Mouse (Mus musculus) stomach, embryonic 14.5 days (tissue): ENCODE measurements around the gene Hexim2. TPM values are rescaled to one million over a fixed set of nuclear protein-coding genes. Genes with fewer than 3 reads are reported as not detected.
A peak's percentile ranks its signal among the peaks of the same experiment; 100 is the strongest.

Experiments used
- ATAC-seq: fragments of 200-750 bp; cut with Nextera tagmentation; 2 replicates; pipeline ENCODE4 v1.8.0; 2017; ENCODE audit warnings: low read depth, moderate TSS enrichment; ENCODE audit not compliant: insufficient number of reproducible peaks, insufficient read depth, low FRiP score
- H3K27ac ChIP-seq: fragments of 300-500 bp; sonication (generic); 2 replicates; pipeline ENCODE4 v1.5.1; 2014; ENCODE audit warnings: mild to moderate bottlenecking, low read length, moderate library complexity, mixed read lengths
- H3K27me3 ChIP-seq: fragments of 300-500 bp; sonication (generic); 2 replicates; pipeline ENCODE4 v1.6.1; 2014; ENCODE audit warnings: low read length, control low read depth, mixed read lengths; ENCODE audit not compliant: control insufficient read depth, insufficient read depth
- H3K36me3 ChIP-seq: fragments of 300-500 bp; sonication (generic); 2 replicates; pipeline ENCODE4 v1.6.1; 2014; ENCODE audit warnings: mild to moderate bottlenecking, control low read depth, low read length, moderate library complexity, mixed read lengths; ENCODE audit not compliant: control insufficient read depth, insufficient read depth
- H3K4me1 ChIP-seq: fragments of 300-500 bp; sonication (generic); 2 replicates; pipeline ENCODE4 v1.6.1; 2014; ENCODE audit warnings: low read length, control low read depth, mixed read lengths; ENCODE audit not compliant: control insufficient read depth, insufficient read depth
- H3K4me2 ChIP-seq: fragments of 300-500 bp; sonication (generic); replicated peaks from 2 replicates; pipeline ENCODE4 v1.6.1; 2014; ENCODE audit warnings: low read depth, low read length, control low read depth
- H3K4me3 ChIP-seq: fragments of 300-500 bp; sonication (generic); 2 replicates; pipeline ENCODE4 v1.5.1; 2014; ENCODE audit warnings: low read depth, low read length, control low read depth
- H3K9ac ChIP-seq: fragments of 300-500 bp; sonication (generic); replicated peaks from 2 replicates; pipeline ENCODE4 v1.6.1; 2014; ENCODE audit warnings: low read depth, mild to moderate bottlenecking, control low read depth, low read length, moderate library complexity, mixed read lengths
- H3K9me3 ChIP-seq: fragments of 300-500 bp; sonication (generic); 2 replicates; pipeline ENCODE4 v1.6.1; 2016; ENCODE audit warnings: low read depth, low read length, control low read depth; ENCODE audit not compliant: control insufficient read depth
- WGBS: fragments of 180-500 bp; shearing (Covaris S2); extraction: QIAGEN DNeasy Blood & Tissue Kit; methylation state at CpG from one replicate; pipeline ENCODE4 v1.1.7; 2014; 5-methylcytosine and 5-hydroxymethylcytosine counted together
- polyA plus RNA-seq: library from polyadenylated mRNA; unstranded; fragments of >200 nt; fragmentation: Nextera tagmentation; extraction: Ambion mirVana; gene quantifications from 2 replicates; pipeline ENCODE4 v1.2.1, GENCODE M21; 2014

Gene Hexim2
- polyA plus RNA-seq, 1 experiment from 2014 or later = 7.3 TPM

DNA sequence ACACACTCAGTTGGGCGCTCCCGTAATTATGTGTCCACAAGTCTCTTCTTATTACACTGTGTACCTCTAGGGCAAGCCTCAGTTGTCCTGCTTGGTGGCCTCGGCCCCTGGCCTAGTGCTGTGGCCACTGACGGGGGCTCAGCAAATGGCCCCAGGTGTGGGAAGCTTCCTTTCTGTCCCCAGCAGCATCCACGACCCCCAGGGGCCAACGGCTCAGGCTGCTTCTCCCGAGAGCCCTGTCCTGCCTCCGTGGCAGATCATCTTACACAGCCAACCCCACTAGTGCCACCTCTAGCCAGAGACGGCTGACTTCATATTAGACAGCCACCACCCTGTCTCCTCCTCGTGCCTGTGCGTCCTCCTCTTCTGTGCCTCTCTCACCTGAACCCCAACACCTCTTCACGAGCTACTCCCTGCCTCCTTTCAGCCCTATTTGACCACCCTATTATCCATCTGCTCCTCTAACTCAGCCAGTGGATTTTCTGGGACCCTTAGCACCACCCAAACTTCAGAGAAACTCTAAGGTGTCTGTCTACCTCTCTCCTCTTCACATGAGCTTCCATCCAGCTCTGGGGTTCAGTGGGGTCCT, 32.8 kb upstream of the Hexim2 start:
- 61% methylated on average over 12 of the region's 12 CpGs for WGBS
- no peak for ATAC-seq
- H3K4me3 ChIP-seq = no peak overlapping the region
- H3K4me1 ChIP-seq = peaks cover 11% of the 10 kb centered on the region
- H3K27me3 ChIP-seq = peaks cover 5% of the 10 kb centered on the region; the same call in 1 of the 2 replicates
- no peak overlapping the region for H3K27ac ChIP-seq
- H3K9me3 ChIP-seq = no peaks in the 10 kb centered on the region
- H3K4me2 ChIP-seq = no peak overlapping the region
- no peak overlapping the region for H3K9ac ChIP-seq
- H3K36me3 ChIP-seq = no peaks in the 10 kb centered on the region

GRCm38 (mm10) chr11:103100361-103100760, 31.9 kb upstream of the Hexim2 start:
- H3K27ac ChIP-seq = no peak overlapping the region
- no peak overlapping the region for H3K4me2 ChIP-seq
- H3K9me3 ChIP-seq = no peaks in the 10 kb centered on the region
- H3K9ac ChIP-seq = no peak overlapping the region
- ATAC-seq = no peak
- no peak overlapping the region for H3K4me3 ChIP-seq
- H3K4me1 ChIP-seq = peaks cover 11% of the 10 kb centered on the region
- no peaks in the 10 kb centered on the region for H3K36me3 ChIP-seq
- peaks cover 5% of the 10 kb centered on the region; the same call in 1 of the 2 replicates for H3K27me3 ChIP-seq
- WGBS = 73% methylated on average over 8 of the region's 8 CpGs

DNA sequence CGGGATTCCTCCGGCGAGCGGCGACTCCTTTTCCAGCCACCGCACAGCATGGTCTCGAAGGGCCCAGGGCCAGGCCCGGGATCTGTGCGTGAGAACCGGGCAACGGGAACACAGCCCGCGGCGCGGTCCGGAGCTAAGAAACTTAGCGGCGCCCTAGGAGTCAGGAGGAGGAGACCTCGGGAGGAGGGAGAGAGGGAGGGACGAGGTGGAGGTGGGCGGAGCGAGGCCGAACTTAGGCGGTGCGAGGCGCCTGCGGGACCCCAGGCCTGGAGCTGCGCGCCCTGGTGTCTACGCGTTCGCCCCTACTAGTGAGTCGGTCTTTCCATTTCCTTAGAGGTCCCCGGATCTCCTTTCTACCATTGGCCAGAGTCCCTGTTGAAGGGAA, 30.8 kb upstream of the Hexim2 start, which contains the start of the genes Plcd3 and Acbd4:
TSS of gene Plcd3 (minus strand) at position 178 of the 385 bp plus-strand sequence.
TSS of gene Acbd4 (plus strand) at position 202 of the 385 bp plus-strand sequence.
- peak; percentile 30 for ATAC-seq
- Histone ChIP-seq H3K9me3 (no peaks in the 10 kb centered on the region), H3K4me2 (peak within 1 kb of the TSS; percentile 91), H3K4me1 (peaks cover 11% of the 10 kb centered on the region), H3K9ac (peak within 1 kb of the TSS; percentile 42), H3K36me3 (no peaks in the 10 kb centered on the region), H3K27me3 (peaks cover 5% of the 10 kb centered on the region; the same call in 1 of the 2 replicates), H3K27ac (no peak within 1 kb of the TSS), H3K4me3 (peak within 1 kb of the TSS; percentile 55)
- 0% methylated on average over 33 of the region's 34 CpGs for WGBS

DNA sequence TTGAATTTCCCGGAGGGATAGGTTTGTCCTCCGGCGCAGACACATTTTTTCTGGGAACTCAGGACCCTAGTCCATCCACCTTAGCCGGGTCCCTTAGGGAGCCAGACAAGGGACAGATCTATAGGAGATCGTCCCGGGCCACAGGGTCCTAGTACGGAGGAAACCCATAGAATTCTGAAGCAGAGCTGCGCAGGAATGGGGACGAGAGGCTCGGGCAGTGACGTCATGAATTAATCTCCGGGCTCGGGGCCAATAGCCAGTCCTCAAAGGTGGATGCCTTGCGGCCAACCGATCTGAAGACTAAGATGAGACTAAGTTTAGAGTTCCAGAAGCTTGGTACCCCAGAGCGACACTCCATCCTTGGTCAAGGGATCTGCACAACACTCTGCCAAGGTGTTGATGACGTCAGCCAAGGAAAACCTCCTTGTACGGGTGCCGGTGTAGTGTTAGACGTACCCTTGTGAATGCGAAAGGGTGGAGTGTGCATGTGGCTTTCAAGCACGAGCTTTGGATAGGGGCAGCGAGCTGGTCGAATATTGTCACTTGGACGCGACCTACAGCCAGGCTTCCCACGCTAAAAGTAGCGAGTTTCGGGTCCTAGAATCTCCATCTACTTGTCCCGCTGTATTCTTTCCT, 30.2 kb upstream of the Hexim2 start:
- WGBS = 2% methylated on average over 30 of the region's 30 CpGs

DNA sequence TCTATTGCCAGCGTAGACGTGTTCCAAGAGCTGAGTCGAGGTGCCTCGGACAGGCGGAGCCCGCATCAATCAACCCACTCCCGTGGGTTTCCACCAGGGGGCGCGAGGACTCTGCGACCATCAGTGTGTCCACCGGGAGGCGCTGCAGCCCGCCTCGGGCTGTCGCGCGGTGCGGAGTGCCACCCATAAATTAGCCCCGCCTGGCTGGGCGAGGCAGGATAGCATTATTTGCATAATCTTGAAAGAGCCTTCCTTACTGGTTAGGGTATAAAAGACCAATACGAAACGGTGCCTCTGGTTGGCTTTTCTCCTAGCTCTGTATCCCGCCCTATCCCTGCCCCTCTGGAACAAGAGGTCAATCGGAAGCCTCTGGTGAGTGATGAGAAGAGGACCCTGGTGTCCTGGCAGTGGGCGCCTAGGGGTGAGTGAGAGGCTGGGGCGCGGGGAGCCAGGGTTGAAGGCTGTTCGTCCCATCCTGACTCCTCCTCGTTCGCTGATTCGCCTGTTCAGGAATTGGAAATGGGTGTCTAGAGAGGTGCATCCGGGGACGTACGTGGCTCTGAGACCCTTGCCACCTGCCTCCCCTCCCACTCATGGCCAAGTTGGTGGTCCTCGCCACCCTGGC, 29.4 kb upstream of the Hexim2 start:
- Histone ChIP-seq H3K27ac (no peak overlapping the region), H3K27me3 (peaks cover 5% of the 10 kb centered on the region; the same call in 1 of the 2 replicates), H3K9ac (no peak overlapping the region), H3K4me3 (peak overlapping the region; percentile 55), H3K9me3 (no peaks in the 10 kb centered on the region), H3K4me1 (0 out of 2 replicates have a peak, but pooled peaks cover 2% of the 10 kb centered on the region), H3K36me3 (no peaks in the 10 kb centered on the region), H3K4me2 (peak overlapping the region; percentile 91)
- 1% methylated on average over 35 of the region's 35 CpGs for WGBS
- ATAC-seq = peak; percentile 89

More for the DNA sequence above, 30.2 kb upstream of the Hexim2 start:
- Histone ChIP-seq H3K9ac (peak overlapping the region; percentile 25; the same call in 1 of the 2 replicates), H3K27ac (no peak overlapping the region), H3K4me3 (peak overlapping the region; percentile 55), H3K4me1 (peaks cover 7% of the 10 kb centered on the region), H3K36me3 (no peaks in the 10 kb centered on the region), H3K9me3 (no peaks in the 10 kb centered on the region), H3K4me2 (peak overlapping the region; percentile 91), H3K27me3 (peaks cover 5% of the 10 kb centered on the region; the same call in 1 of the 2 replicates)
- ATAC-seq = peak; percentile 7; the same call in 1 of the 2 replicates

DNA sequence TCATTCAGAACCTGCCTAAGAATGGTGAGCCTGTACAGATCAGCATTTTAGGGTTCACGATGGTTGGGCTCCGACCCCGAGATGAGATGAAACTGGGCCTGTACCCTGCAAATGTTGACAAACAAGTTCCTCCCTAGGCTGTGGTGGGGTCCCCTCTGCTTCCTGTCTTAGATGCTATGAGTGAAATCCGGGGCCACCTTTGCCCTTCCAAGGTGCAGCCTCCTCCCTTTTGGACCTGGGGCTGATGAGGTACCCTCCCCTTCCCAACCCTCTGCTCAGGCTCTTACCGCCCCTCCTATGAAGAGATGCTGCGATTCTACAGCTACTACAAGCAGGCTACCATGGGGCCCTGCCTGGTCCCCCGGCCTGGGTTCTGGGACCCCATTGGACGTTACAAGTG, 28.6 kb upstream of the Hexim2 start:
- Histone ChIP-seq H3K9me3 (no peaks in the 10 kb centered on the region), H3K4me2 (peak overlapping the region; percentile 91), H3K27me3 (peaks cover 5% of the 10 kb centered on the region; the same call in 1 of the 2 replicates), H3K27ac (no peak overlapping the region), H3K36me3 (no peaks in the 10 kb centered on the region), H3K4me1 (0 out of 2 replicates have a peak, but pooled peaks cover 2% of the 10 kb centered on the region), H3K4me3 (peak overlapping the region; percentile 55), H3K9ac (no peak overlapping the region)
- 44% methylated on average over 8 of the region's 8 CpGs for WGBS
- no peak for ATAC-seq

DNA sequence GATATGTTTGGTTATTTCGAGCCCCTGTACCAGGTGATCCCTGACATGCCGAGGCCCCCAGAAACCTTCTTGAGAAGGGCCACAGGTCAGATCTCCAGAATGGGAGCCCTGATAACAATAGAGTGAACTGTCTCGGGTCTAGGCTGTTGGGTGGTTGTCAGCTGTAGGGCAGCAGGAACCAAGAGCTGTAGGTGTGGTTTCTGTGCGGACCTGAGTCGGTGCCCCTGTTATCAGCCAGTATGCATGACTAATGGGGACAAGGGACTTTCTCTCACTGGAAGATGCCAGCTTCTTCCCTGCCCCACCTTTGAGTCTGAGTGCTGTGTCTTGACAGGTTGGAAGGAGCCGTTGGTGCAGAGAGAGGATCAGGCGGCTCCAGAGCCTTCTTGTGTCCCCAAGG, 27.8 kb upstream of the Hexim2 start:
- Histone ChIP-seq H3K27ac (no peak overlapping the region), H3K27me3 (peaks cover 5% of the 10 kb centered on the region; the same call in 1 of the 2 replicates), H3K9me3 (no peaks in the 10 kb centered on the region), H3K4me1 (0 out of 2 replicates have a peak, but pooled peaks cover 2% of the 10 kb centered on the region), H3K36me3 (no peaks in the 10 kb centered on the region), H3K4me3 (no peak overlapping the region), H3K4me2 (no peak overlapping the region), H3K9ac (no peak overlapping the region)
- no peak for ATAC-seq
- 82% methylated on average over 7 of the region's 7 CpGs for WGBS

- Histone ChIP-seq H3K36me3 (no peaks in the 10 kb centered on the region), H3K27me3 (no peaks in the 10 kb centered on the region), H3K4me3 (no peak overlapping the region), H3K27ac (no peak overlapping the region), H3K9ac (no peak overlapping the region), H3K4me1 (0 out of 2 replicates have a peak, but pooled peaks cover 2% of the 10 kb centered on the region), H3K4me2 (no peak overlapping the region), H3K9me3 (no peaks in the 10 kb centered on the region)
- WGBS = 57% methylated on average over 14 of the region's 14 CpGs
- ATAC-seq = no peak
Observed at GRCm38 (mm10) chr11:103105180-103105725, 27.0 kb upstream of the Hexim2 start.
